Mouse (Mus musculus) cerebellum, adult 8-10 months (tissue): ENCODE results near the gene Pros1.

ENCODE experiments used
- DNase-seq: peaks from one replicate; pipeline ENCODE4 v3.0.0; 2022

Gene Pros1

DNA sequence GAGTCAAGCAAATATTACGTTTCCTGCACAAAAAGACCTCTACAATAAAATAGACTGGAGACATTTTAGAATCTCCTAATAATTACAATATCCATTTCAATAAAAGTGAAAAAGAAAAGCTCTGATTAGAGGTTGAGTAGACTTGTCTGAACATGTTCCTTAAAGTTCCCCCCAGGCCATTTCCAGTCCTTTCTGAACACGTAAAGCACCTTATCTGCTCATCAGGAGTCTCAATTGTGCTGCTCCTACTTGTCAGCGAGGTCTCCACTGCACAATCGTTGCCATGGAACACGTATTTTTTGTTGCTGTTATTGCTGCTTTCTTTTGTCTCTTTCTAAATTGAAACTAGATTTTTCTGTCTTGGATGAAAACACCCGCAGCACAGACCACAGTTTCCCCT, 7.3 kb downstream of the Pros1 start:
- no peak for DNase-seq

DNA sequence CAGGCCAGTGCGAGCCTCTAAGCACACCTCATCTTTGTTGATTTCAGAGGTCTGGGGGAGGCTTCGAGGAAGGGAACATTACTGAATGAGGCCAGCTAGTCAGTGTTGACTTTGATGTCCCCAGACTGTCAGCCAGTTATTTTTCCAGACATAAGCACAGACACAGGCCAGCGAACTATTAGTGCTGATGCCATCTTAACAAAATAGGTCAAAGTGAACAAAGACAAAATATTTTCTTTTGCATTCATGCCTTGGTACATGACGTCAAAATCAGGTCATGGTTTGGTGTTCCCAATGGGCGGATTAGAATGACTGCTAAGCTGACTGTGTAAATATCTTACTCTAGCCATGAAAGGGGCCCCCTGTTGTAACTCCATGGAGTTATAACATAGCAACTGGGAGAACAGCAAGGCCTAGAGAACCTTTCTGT, 18.6 kb downstream of the Pros1 start:
- DNase-seq: no peak

- no peak for DNase-seq
Measured at GRCm38 (mm10) chr16:62873180-62873579, 19.1 kb downstream of the Pros1 start.

GRCm38 (mm10) chr16:62874065-62874464, 20.0 kb downstream of the Pros1 start:
- DNase-seq: no peak

DNA sequence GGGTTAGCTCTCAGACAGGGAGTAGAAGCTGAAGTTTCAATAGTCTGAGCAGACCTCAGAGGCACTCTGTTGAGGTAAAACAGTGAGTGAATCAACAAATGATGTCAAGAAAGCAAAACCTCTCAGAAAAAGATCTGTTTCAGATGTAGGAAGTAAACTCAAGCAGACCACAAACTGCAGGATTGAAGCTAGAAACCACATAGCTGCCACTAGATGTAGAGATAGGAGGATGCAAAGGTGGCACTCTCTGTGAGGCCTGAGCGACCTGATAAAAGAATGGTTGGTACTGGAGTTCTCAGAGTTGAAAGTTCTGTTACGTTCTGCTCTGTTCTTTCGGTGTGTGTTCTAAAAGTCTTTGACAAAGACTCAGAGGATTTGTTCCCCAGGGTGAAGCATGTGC, 41.7 kb downstream of the Pros1 start:
- no peak for DNase-seq

- no peak for DNase-seq
Measured at GRCm38 (mm10) chr16:62911364-62911763, 57.3 kb downstream of the Pros1 start.

DNA sequence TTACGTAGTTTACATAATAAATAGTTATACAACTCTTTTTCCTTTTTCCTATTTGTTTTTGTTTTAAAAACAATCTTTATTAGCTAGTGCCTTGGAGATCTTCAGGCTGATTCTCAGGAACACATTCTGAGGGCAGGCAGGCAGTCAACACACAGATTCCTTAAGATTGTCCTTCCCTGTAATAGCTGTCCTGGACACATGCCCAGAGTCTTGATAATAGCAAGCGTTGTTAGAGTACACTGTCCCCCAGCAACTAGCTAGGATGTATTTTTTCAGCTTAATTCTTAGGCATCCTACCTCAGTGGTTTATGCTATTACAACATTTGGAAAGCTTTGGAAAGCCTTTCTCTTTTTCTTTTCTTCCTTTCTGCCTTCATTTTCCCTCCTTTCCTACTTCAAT, 58.1 kb downstream of the Pros1 start:
- DNase-seq: no peak

DNA sequence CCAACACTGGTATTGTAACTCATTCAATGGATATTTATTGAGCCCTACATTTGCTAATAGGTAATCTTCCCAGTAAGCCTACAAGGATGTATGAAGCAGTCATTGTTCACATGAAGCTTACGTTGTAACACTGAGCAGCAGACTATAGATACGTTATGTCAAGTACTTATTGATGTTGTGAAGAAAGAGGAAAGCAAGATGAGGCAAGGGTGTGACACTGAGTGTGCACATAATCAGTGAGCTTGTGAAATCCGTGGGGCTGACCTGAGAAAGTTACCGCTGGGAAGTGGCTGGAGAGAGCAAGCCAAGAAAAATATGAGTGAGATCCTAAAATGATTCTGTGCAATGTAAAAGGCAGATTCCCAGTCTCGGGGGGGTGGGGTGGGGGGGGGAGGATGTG, 61.4 kb downstream of the Pros1 start:
- no peak for DNase-seq

GRCm38 (mm10) chr16:62922245-62922644, 68.1 kb downstream of the Pros1 start:
- DNase-seq: no peak

DNA sequence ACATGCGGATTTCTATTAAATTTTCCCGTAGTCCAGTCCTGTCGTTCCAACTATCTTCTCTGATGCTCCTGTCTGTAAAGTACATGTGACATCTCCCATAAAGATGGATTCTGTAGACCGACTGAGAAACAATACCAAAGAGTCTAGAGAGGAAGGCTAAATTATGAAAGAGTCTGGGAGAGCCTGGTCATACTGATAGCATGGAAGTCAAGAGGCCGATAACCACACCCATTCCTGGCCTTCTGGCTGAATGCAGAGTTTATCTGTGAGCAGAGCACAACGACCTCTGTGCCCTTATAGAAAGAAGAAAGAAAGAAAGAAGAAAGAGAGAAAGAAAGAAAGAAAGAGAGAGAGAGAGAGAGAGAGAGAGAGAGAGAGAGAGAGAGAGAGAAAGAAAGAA, 77.2 kb downstream of the Pros1 start:
- DNase-seq: no peak

GRCm38 (mm10) chr16:62936316-62936715, 82.2 kb downstream of the Pros1 start:
- DNase-seq: no peak

GRCm38 (mm10) chr16:62940388-62941003, 86.4 kb downstream of the Pros1 start:
- peak; percentile 60 for DNase-seq

DNA sequence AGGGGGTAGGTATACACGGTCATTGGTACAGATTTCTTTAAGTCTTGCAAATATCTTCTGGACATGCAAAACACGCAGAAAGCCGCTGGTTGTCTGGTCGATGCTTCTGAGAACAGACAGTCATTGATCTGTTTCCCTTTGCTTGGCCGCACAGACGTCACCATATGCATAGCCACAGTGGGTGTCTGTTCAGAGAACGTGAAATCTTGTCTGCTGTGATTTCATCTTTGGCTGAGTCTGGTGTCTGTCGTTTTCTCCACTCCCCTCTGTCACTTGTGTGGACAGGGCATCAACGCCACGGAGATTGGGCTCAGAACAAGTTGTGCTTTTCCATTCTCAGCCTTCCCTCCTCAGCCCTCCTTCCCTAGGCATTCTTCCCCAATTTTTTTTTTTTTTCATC, 87.7 kb downstream of the Pros1 start:
- DNase-seq: peak; percentile 7

DNA sequence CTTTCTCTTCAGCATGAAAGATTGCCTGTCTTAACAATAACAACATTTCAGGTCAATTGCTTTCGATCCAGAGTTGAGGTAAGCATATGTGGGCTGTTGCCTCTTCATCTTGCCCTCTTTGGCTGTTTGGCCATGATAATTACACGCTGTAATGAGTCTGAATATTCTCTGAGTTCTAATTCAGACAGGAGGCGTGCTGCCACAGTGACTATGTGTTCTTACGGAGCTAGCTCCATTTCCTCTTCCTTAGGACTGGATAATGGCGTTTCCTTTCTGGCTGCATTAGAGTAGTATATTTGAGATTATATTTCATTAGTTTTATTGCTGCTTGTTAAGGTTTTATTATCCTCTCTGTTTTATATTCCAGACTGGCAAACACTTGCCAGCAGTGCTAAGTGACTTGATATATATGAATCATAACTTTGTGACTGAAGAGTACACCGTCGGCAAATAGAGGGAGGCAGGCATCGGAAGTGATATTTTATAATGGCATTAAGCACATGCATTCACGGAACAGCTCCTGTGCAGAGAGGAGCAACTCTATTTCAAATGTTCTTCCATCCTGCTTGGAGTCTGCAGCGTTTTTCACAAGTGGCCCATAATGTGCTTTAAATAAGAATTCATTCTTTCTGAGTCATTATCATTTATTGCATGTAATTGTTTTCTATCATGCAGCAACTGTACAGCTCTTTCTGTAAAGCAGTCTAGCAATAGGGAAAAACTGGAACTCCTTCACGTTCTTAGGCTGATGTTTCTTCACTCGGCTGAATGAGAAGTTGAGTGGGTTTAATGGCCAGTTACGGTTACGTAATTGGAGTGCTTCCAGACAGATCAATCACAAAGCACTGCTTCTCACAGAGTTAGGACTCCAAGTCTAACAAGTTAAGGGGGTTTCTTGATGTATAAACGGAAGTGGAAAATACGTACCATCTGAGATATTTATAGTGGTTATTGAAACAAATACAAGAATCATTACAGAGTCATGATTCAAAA, 88.6 kb downstream of the Pros1 start:
- no peak for DNase-seq

DNA sequence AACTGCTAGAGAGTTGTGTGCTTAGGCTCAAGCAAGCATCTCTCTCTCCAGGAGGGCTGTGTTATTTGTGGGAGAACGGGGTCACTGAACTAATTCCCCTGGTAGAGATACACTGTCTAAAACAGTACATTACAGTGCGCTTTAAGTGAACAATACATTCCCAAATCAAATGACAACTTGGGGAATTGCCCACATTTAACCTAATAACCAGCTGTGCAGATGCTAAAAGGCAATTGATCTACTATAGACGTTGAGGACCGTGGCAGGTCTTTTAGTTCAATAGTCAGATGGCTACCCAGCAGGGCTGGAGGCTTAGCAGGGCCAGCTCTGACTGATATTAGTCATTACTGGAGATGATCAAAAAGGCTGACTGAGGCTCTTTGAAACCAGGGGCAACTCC, 104.4 kb downstream of the Pros1 start:
- no peak for DNase-seq

- no peak for DNase-seq
Measured at GRCm38 (mm10) chr16:62964361-62964763, 110.3 kb downstream of the Pros1 start.

GRCm38 (mm10) chr16:62971673-62972332, 117.7 kb downstream of the Pros1 start:
- no peak for DNase-seq

DNA sequence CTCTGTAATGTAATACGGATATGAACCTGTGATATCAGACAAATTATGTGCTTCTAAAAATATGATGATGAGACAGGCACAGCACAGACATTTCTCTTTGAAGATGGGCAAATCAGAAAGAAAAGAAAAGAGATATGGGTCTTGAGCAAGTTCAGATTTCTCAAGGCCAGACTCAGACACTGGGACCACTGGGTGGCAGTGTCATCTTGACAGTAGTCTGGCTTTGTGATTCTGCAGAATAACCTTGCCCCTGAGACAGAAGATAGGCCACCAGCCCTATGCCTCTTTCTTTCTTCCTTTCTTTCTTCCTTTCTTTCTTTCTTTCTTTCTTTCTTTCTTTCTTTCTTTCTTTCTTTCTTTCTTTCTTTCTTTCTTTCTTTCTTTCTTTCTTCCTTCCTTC, 120.8 kb downstream of the Pros1 start:
- DNase-seq: peak; percentile 23
